Mouse (Mus musculus) intestine, postnatal 0 days (tissue): ENCODE measurements at regions not wholly inside any gene's neighbourhood (a gene's known extent, or its start where the extent isn't known, plus 50 kb on each side); places are given as distances from the start of the nearest gene placed in this dataset.

Source experiments
- ATAC-seq: fragments of 200-750 bp; cut with Nextera tagmentation; 2 replicates; pipeline ENCODE4 v1.8.0; 2017; ENCODE audit warnings: mild to moderate bottlenecking, moderate TSS enrichment, moderate library complexity
- H3K27ac ChIP-seq: fragments of 300-500 bp; sonication (generic); 2 replicates; pipeline ENCODE4 v1.5.1; 2014; ENCODE audit warnings: mild to moderate bottlenecking, low read depth, low read length, moderate library complexity
- H3K27me3 ChIP-seq: fragments of 300-500 bp; sonication (generic); replicated peaks from 2 replicates; pipeline ENCODE4 v1.6.1; 2014; ENCODE audit warnings: low read length, mixed read lengths; ENCODE audit not compliant: control insufficient read depth, insufficient read depth
- H3K36me3 ChIP-seq: fragments of 300-500 bp; sonication (generic); 2 replicates; pipeline ENCODE4 v1.6.1; 2014; ENCODE audit warnings: mild to moderate bottlenecking, moderate library complexity; ENCODE audit not compliant: control insufficient read depth, insufficient read depth
- H3K4me1 ChIP-seq: fragments of 300-500 bp; sonication (generic); replicated peaks from 2 replicates; pipeline ENCODE4 v1.6.1; 2014; ENCODE audit warnings: antibody characterized with exemption, low read length, mixed read lengths; ENCODE audit not compliant: control insufficient read depth, insufficient read depth
- H3K4me2 ChIP-seq: fragments of 300-500 bp; sonication (generic); replicated peaks from 2 replicates; pipeline ENCODE4 v1.6.1; 2014; ENCODE audit warnings: low read depth, mild to moderate bottlenecking, moderate library complexity
- H3K4me3 ChIP-seq: fragments of 300-500 bp; sonication (generic); 2 replicates; pipeline ENCODE4 v1.5.1; 2014; ENCODE audit warnings: low read depth, low read length
- H3K9ac ChIP-seq: fragments of 300-500 bp; sonication (generic); 2 replicates; pipeline ENCODE4 v1.6.1; 2014; ENCODE audit warnings: mild to moderate bottlenecking, low read depth, low read length
- H3K9me3 ChIP-seq: fragments of 300-500 bp; sonication (generic); 2 replicates; pipeline ENCODE4 v1.6.1; 2016; ENCODE audit warnings: mixed run types; ENCODE audit not compliant: control insufficient read depth
- CTCF ChIP-seq: sonication (generic); IDR thresholded peaks from 2 replicates; pipeline ENCODE4 v1.5.1; 2016; ENCODE audit warnings: low read depth, mild to moderate bottlenecking, control low read depth, antibody characterized with exemption, moderate library complexity
- WGBS: fragments of 180-500 bp; shearing (Covaris S2); extraction: QIAGEN DNeasy Blood & Tissue Kit; methylation state at CpG from one replicate; pipeline ENCODE4 v1.1.7; 2014; 5-methylcytosine and 5-hydroxymethylcytosine counted together

DNA sequence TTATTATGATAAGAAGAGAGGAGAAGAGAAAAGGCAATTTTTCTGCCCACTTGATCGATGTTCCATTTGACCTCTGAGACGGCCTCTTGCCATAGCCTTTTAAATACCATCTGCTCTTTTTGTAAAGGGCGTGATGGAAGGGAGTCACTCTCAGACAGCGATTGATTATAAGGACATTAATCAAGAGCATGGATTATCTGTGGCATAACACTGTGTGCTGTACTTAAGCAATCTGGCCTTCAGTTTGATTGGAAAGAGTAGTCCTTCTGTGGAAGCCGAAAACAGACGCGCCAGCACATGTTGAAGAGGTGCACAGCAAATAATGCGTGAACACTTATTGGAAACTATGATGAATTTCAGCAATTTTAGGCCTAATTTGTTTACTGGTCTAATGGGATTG, 685.4 kb upstream of the Robo1 start:
- no peaks in the 10 kb centered on the region for H3K4me1 ChIP-seq
- H3K27ac ChIP-seq = no peak overlapping the region
- no peaks in the 10 kb centered on the region for H3K9me3 ChIP-seq
- 91% methylated on average over 8 of the region's 8 CpGs for WGBS
- no peak overlapping the region for H3K4me3 ChIP-seq
- no peak overlapping the region for H3K9ac ChIP-seq
- H3K36me3 ChIP-seq = no peaks in the 10 kb centered on the region
- no peaks in the 10 kb centered on the region for H3K27me3 ChIP-seq
- no peak overlapping the region for H3K4me2 ChIP-seq
- TF ChIP-seq CTCF = no peak
- no peak for ATAC-seq

DNA sequence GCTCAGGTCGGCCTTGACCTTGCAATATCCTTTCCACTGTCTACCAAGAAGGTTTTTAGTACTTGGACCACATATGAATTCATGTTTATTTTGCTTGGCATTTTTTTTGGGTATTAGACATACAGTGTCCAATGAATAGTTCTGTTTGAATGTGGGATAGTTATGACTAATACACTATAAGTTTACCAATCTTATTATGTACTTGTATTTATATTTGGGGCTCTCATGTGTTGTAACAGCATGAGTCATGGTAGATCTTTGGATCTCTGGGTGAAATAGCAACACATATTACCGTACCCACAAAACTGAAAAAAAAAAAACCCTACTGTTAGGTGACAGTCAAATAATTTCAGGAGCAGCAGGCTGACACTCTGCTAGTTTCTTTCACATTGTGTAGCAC, 667.7 kb upstream of the Robo1 start:
- H3K4me2 ChIP-seq = no peak overlapping the region
- no peaks in the 10 kb centered on the region for H3K4me1 ChIP-seq
- no peak for ATAC-seq
- no peak overlapping the region for H3K4me3 ChIP-seq
- no peak overlapping the region for H3K27ac ChIP-seq
- TF ChIP-seq CTCF = no peak
- H3K9me3 ChIP-seq = no peaks in the 10 kb centered on the region
- no peaks in the 10 kb centered on the region for H3K36me3 ChIP-seq
- WGBS = 76% methylated on average over 2 of the region's 2 CpGs
- no peaks in the 10 kb centered on the region for H3K27me3 ChIP-seq
- H3K9ac ChIP-seq = no peak overlapping the region

DNA sequence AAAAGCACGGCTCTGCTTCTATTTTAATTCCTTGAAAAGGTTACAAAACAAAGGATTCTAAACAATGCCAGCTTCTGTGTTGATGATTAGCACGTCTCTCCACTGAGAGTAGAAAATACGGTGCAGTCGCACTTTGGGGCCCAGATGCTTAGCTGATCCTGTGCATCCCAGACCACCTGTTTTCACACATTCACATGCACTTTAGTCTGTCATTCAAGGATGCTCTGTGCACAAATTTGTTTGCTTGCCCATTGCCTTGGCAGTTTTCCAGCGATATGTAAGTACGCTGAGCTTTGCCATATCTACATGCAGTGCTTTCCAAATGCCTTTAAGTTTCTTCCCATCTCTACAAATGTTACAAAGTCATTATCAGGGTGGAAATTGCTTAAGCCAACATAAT, 664.9 kb upstream of the Robo1 start:
- Histone ChIP-seq H3K27me3 (no peaks in the 10 kb centered on the region), H3K4me1 (no peaks in the 10 kb centered on the region)
- 77% methylated on average over 6 of the region's 6 CpGs for WGBS

DNA sequence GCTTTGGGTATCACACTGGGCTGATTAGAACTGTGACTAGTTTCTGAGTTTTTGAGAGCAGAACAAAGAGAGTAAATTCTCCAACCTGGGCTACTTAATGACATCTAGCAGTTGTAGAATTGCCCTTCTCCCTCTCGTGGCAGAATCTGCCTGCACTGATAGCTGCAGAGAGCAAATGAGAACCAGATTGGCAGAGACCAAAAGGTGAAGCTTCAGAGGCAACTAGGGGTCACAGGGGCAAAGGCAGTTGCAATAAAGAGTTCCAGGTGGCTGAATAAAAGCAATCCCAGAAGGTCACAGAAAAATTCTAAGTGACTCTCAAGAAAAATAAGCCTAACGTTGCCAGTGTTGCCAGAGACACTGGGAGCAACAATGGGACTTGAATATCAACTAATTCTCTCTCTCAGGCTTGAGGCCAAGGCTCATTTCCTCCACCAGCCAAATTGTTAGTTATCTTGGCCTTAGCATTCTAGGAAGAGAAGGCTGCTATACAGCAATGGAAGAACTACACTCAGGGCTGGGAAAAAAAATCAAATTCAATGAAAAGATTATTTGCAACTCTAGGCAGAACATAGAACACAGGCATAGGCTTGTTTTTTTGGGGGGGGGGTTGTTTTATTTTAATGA, 629.9 kb upstream of the Robo1 start:
- Histone ChIP-seq H3K4me1 (no peaks in the 10 kb centered on the region), H3K9me3 (no peaks in the 10 kb centered on the region), H3K27ac (no peak overlapping the region), H3K4me3 (no peak overlapping the region), H3K27me3 (no peaks in the 10 kb centered on the region), H3K9ac (no peak overlapping the region), H3K4me2 (no peak overlapping the region), H3K36me3 (no peaks in the 10 kb centered on the region)
- 22% methylated on average over 2 of the region's 2 CpGs for WGBS
- TF ChIP-seq CTCF = no peak
- ATAC-seq = no peak

More for the DNA sequence above, 664.9 kb upstream of the Robo1 start:
- Histone ChIP-seq H3K36me3 (no peaks in the 10 kb centered on the region), H3K27ac (no peak overlapping the region), H3K9ac (no peak overlapping the region), H3K4me3 (no peak overlapping the region), H3K4me2 (no peak overlapping the region), H3K9me3 (no peaks in the 10 kb centered on the region)
- no peak for ATAC-seq
- TF ChIP-seq CTCF = no peak

DNA sequence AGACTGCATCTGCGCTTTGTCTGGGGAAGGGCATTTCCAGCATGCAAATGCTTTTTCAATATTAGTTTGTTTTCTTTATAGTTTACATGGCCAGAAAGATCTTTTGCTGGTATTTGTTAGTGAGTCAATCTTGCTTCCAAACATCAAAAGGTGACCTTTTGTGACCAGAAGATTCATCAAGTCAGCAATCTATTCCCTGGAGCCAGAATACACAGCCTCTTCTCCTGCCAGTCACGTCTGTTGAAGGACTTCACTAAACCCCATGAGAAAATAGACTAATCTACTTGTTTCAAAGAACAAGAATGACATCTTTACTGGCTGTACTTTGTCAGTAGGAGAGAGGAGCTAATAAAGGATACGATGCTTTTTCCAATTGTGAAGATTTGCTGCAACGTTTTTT, 614.6 kb upstream of the Robo1 start:
- TF ChIP-seq CTCF = no peak
- WGBS = 59% methylated on average over 4 of the region's 4 CpGs
- ATAC-seq = no peak
- H3K4me1 ChIP-seq = no peaks in the 10 kb centered on the region
- H3K27ac ChIP-seq = no peak overlapping the region
- H3K9me3 ChIP-seq = no peaks in the 10 kb centered on the region
- no peak overlapping the region for H3K9ac ChIP-seq
- no peak overlapping the region for H3K4me3 ChIP-seq
- no peaks in the 10 kb centered on the region for H3K27me3 ChIP-seq
- H3K4me2 ChIP-seq = no peak overlapping the region
- no peaks in the 10 kb centered on the region for H3K36me3 ChIP-seq

DNA sequence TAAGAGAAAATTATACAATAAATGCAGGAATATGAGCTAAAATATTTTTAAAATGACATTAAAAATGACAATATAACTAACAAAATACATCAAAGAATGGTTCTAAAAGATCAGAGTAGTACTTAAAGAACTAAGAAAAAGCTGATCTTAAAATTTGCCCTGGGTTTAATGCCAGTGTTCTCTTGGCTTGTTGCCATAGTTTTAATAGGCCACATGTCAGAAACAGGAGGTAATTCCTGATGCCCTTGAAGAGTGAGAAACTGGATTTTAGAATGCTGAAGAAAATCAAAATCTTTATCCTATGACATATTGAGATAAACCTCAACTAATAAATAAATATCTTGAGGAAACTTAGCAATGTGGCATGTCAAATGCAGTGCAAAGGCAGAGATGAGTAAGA, 602.3 kb upstream of the Robo1 start:
- no peak for TF ChIP-seq CTCF
- H3K27me3 ChIP-seq = no peaks in the 10 kb centered on the region
- H3K9ac ChIP-seq = no peak overlapping the region
- H3K36me3 ChIP-seq = no peaks in the 10 kb centered on the region
- H3K4me3 ChIP-seq = no peak overlapping the region
- no peak overlapping the region for H3K4me2 ChIP-seq
- no peak overlapping the region for H3K27ac ChIP-seq
- ATAC-seq = no peak
- H3K9me3 ChIP-seq = no peaks in the 10 kb centered on the region
- H3K4me1 ChIP-seq = no peaks in the 10 kb centered on the region

DNA sequence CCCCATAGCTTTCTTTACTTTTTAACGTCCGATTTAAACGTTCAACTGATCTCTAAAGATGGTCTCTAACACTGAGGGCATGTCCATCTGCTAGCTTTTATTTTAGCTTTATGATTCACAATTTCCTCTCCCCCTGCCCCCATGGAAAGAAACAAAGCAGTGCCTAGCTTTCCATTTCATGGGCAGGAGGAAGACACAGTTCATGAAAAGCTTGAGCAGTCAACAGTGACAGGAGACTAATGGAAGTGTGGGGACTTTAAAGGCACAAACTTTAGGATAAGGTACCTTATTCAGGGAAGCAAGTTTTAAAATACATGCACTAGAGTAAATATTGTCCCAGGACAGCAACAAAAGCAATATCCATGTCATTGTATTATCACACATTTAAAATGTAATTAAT, 598.4 kb upstream of the Robo1 start:
- ATAC-seq = no peak
- H3K9ac ChIP-seq = no peak overlapping the region
- H3K4me3 ChIP-seq = no peak overlapping the region
- H3K27ac ChIP-seq = no peak overlapping the region
- no peaks in the 10 kb centered on the region for H3K4me1 ChIP-seq
- WGBS = 88% methylated on average over 3 of the region's 3 CpGs
- H3K9me3 ChIP-seq = no peaks in the 10 kb centered on the region
- no peak overlapping the region for H3K4me2 ChIP-seq
- H3K36me3 ChIP-seq = no peaks in the 10 kb centered on the region
- no peak for TF ChIP-seq CTCF
- no peaks in the 10 kb centered on the region for H3K27me3 ChIP-seq
